Mouse (Mus musculus) neural tube, embryonic 12.5 days (tissue): ENCODE data around the gene Neu1. TPM values are rescaled to one million over a fixed set of nuclear protein-coding genes. Genes with fewer than 3 reads are reported as not detected.

Source experiments
- ATAC-seq: fragments of 200-750 bp; cut with Nextera tagmentation; 2 replicates; pipeline ENCODE4 v1.8.0; 2017; ENCODE audit warnings: low read depth, mild to moderate bottlenecking, moderate TSS enrichment, moderate library complexity; ENCODE audit not compliant: low FRiP score
- H3K27ac ChIP-seq: fragments of 300-500 bp; sonication (generic); 2 replicates; pipeline ENCODE4 v1.5.1; 2016
- H3K27me3 ChIP-seq: fragments of 300-500 bp; sonication (generic); replicated peaks from 2 replicates; pipeline ENCODE4 v1.6.1; 2016; ENCODE audit warnings: mild to moderate bottlenecking
- H3K36me3 ChIP-seq: fragments of 300-500 bp; sonication (generic); 2 replicates; pipeline ENCODE4 v1.6.1; 2016; ENCODE audit warnings: mild to moderate bottlenecking
- H3K4me1 ChIP-seq: fragments of 300-500 bp; sonication (generic); 2 replicates; pipeline ENCODE4 v1.6.1; 2016
- H3K4me2 ChIP-seq: fragments of 300-500 bp; sonication (generic); replicated peaks from 2 replicates; pipeline ENCODE4 v1.6.1; 2016; ENCODE audit warnings: mild to moderate bottlenecking
- H3K4me3 ChIP-seq: fragments of 300-500 bp; sonication (generic); 2 replicates; pipeline ENCODE4 v1.5.1; 2016
- H3K9ac ChIP-seq: fragments of 300-500 bp; sonication (generic); 2 replicates; pipeline ENCODE4 v1.6.1; 2016; ENCODE audit warnings: mild to moderate bottlenecking
- H3K9me3 ChIP-seq: fragments of 300-500 bp; sonication (generic); 2 replicates; pipeline ENCODE4 v1.6.1; 2016; ENCODE audit warnings: mild to moderate bottlenecking
- WGBS: fragments of 180-500 bp; shearing (Covaris S2); methylation state at CpG from one replicate; pipeline ENCODE4 v1.1.7; 2016; 5-methylcytosine and 5-hydroxymethylcytosine counted together
- polyA plus RNA-seq: library from polyadenylated mRNA; unstranded; fragments of >200 nt; fragmentation: Nextera tagmentation; extraction: Ambion mirVana; gene quantifications from 2 replicates; pipeline ENCODE4 v1.2.1, GENCODE M21; 2016

Gene Neu1
- polyA plus RNA-seq, 1 experiment from 2014 or later, result 24.4 TPM

DNA sequence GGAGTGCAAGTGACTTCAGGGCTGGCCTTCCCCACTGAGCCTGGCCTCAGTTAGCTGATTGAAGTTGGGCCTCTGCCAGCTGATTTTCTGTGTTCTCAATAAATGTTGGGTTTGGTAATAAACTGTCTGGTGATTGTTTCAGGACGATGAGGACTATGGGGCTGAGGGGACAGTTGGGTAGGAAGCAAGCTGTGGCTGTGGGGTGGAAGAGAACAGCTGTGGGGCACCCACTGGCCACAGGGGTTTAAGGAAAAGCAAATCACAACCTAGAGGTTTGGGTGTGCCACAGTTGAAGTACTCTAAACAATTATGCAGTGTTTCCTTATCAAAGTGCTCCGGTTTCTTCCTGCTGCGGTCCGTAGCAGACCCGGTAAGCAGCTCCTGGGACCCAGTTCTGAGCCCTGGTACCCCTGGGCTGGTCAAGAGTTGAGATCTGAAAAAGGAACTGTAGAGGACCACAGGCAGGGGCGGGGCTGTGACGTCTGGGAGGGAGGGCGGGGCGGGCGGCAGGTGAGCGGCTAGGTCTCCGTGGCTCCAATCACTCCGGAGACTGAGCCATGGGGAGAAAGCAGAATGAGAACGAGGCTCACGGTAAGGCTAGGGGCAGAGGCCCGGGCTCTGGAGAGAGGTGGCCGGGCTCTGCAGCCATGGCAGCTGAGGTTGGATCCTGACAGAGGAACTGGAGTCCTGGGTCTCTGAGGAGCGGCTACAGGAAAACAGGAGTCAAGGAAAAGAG lies 17.0 kb upstream of the Neu1 start, which contains the start of gene Slc44a4:
Gene Slc44a4, plus strand, starts transcription at position 537 of the 736 bp plus-strand sequence.
- H3K4me1 ChIP-seq, result no peaks in the 10 kb centered on the region
- peaks cover 50% of the 10 kb centered on the region for H3K36me3 ChIP-seq
- H3K9ac ChIP-seq, result no peak within 1 kb of the TSS
- no peak within 1 kb of the TSS for H3K4me3 ChIP-seq
- H3K4me2 ChIP-seq, result no peak within 1 kb of the TSS
- ATAC-seq, result no peak
- 34% methylated on average over 18 of the region's 18 CpGs for WGBS
- no peak within 1 kb of the TSS for H3K27ac ChIP-seq
- H3K9me3 ChIP-seq, result no peaks in the 10 kb centered on the region
- H3K27me3 ChIP-seq, result no peaks in the 10 kb centered on the region

DNA sequence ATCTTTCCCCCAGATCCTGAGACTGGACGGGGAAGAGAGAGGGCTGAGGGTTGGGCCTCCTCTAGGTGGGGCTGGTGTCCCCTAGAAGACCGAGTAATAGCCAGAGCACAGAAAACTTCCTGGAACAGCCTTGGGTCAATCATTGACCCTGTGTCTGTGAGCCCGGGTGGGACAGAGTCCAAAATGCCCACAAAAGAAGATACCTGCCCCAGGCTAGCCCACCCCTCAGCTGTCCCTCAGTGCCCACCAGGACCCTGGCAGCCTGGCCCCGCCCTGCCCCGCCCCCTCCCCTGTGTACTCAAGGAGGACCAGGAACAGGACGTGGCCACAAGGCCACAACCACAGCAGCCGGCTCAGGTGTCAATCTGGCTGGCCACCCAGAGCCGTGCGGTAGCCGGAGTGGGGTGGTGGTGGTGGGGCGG lies 15.6 kb upstream of the Neu1 start:
- Histone ChIP-seq H3K4me3 (no peak overlapping the region), H3K9me3 (no peaks in the 10 kb centered on the region), H3K27ac (no peak overlapping the region), H3K9ac (no peak overlapping the region), H3K27me3 (no peaks in the 10 kb centered on the region), H3K4me1 (no peaks in the 10 kb centered on the region), H3K4me2 (no peak overlapping the region; the same call in 1 of the 2 replicates), H3K36me3 (peaks cover 36% of the 10 kb centered on the region)
- 27% methylated on average over 11 of the region's 11 CpGs for WGBS
- ATAC-seq, result no peak

GRCm38 (mm10) chr17:34916316-34916715 lies 14.7 kb upstream of the Neu1 start:
- no peaks in the 10 kb centered on the region for H3K4me1 ChIP-seq
- H3K36me3 ChIP-seq, result peaks cover 27% of the 10 kb centered on the region
- 90% methylated on average over 5 of the region's 5 CpGs for WGBS
- H3K27ac ChIP-seq, result no peak overlapping the region
- ATAC-seq, result no peak
- H3K27me3 ChIP-seq, result no peaks in the 10 kb centered on the region
- no peak overlapping the region for H3K9ac ChIP-seq
- H3K4me3 ChIP-seq, result no peak overlapping the region
- H3K9me3 ChIP-seq, result no peaks in the 10 kb centered on the region
- no peak overlapping the region for H3K4me2 ChIP-seq

DNA sequence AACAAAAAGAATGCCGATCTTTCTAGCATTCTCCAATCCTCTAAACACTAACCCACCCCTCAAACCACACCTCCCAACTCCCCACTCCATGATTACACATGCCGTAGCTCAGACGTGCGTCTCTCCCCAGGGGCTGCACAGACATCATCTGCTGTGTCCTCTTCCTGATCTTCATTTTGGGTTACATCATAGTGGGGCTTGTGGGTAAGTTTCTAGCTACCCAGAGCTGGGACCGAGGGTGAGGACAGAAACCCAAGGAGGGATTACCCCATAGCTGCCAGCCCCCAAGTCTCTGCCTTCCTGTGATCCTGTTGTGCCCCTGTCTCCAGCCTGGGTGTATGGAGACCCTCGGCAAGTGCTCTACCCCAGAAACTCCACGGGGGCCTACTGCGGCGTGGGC lies 13.9 kb upstream of the Neu1 start:
- Histone ChIP-seq H3K4me2 (no peak overlapping the region), H3K9me3 (no peaks in the 10 kb centered on the region), H3K4me3 (no peak overlapping the region), H3K36me3 (peaks cover 19% of the 10 kb centered on the region), H3K27ac (no peak overlapping the region), H3K4me1 (no peaks in the 10 kb centered on the region), H3K9ac (no peak overlapping the region), H3K27me3 (no peaks in the 10 kb centered on the region)
- ATAC-seq, result no peak
- 86% methylated on average over 9 of the region's 9 CpGs for WGBS

- no peak overlapping the region for H3K9ac ChIP-seq
- no peaks in the 10 kb centered on the region for H3K9me3 ChIP-seq
- H3K4me1 ChIP-seq, result no peaks in the 10 kb centered on the region
- no peak overlapping the region for H3K4me2 ChIP-seq
- H3K36me3 ChIP-seq, result no peaks in the 10 kb centered on the region
- no peak overlapping the region for H3K27ac ChIP-seq
- no peak for ATAC-seq
- H3K4me3 ChIP-seq, result no peak overlapping the region
- WGBS, result 58% methylated on average over 6 of the region's 6 CpGs
- H3K27me3 ChIP-seq, result no peaks in the 10 kb centered on the region
These were observed 8.1 kb upstream of the Neu1 start for GRCm38 (mm10) chr17:34922939-34923338.

GRCm38 (mm10) chr17:34924258-34924657 lies 6.8 kb upstream of the Neu1 start:
- Histone ChIP-seq H3K4me1 (no peaks in the 10 kb centered on the region), H3K27me3 (no peaks in the 10 kb centered on the region), H3K4me3 (no peak overlapping the region), H3K9ac (no peak overlapping the region), H3K4me2 (no peak overlapping the region), H3K27ac (no peak overlapping the region), H3K36me3 (no peaks in the 10 kb centered on the region), H3K9me3 (no peaks in the 10 kb centered on the region)
- whole genome bisulfite sequencing, result 69% methylated on average over 5 of the region's 5 CpGs
- no peak for ATAC-seq

DNA sequence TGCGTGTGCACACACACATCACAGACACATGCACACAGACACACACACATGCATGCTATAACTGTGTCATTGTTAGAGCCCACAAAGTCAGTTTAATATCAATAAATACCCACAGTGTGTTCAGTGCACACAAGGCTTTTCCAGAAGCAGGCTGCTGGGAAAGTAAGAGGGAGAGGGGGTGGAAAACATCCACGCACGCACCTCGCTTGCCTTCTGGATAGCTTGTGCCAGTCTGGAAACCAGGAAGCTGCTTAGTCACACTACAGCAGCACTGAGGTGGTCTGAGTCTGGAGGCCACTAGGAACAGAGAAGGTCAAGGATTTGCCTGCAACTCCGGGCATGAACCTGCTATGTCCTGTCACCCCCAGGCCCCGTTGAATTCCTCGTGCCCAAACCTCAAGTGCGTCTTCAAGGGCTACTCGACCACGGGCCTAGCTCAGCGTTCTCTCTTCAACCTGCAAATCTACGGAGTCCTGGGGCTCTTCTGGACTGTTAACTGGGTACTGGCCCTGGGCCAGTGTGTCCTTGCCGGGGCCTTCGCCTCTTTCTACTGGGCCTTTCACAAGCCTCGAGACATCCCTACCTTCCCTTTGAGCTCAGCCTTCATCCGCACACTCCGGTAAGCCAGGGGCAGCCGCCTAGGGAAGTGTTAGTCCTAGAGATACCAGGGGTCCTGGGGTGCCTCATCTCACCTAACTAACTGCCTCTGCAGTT lies 3.6 kb upstream of the Neu1 start:
- ATAC-seq, result no peak
- Histone ChIP-seq H3K4me1 (peaks cover 11% of the 10 kb centered on the region; the same call in 1 of the 2 replicates), H3K9ac (no peak overlapping the region), H3K27me3 (no peaks in the 10 kb centered on the region), H3K27ac (no peak overlapping the region), H3K4me2 (no peak overlapping the region), H3K36me3 (no peaks in the 10 kb centered on the region), H3K9me3 (no peaks in the 10 kb centered on the region), H3K4me3 (no peak overlapping the region)
- 89% methylated on average over 18 of the region's 18 CpGs for WGBS

DNA sequence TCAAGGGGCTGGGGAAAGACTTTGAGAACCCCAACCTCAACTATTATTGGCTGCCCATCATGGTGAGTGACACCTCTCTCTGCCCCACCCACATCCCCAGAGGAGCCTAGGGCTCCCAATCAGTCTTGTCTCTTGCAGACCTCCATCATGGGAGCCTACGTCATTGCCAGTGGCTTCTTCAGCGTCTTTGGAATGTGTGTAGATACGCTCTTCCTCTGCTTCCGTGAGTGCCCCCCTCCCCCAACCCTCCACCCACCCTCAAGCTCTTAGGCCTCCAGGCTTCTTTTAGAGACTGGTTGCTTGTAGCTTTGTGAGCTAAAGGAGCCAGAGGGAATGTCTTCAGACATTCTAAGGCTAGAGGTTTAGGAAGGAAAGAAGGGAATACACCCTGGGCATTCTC lies 2.2 kb upstream of the Neu1 start:
- Histone ChIP-seq H3K27me3 (no peaks in the 10 kb centered on the region), H3K9ac (no peak overlapping the region), H3K9me3 (no peaks in the 10 kb centered on the region), H3K4me2 (no peak overlapping the region), H3K36me3 (0 out of 2 replicates have a peak, but pooled peaks cover 2% of the 10 kb centered on the region), H3K4me3 (no peak overlapping the region), H3K27ac (no peak overlapping the region), H3K4me1 (peaks cover 11% of the 10 kb centered on the region; the same call in 1 of the 2 replicates)
- 65% methylated on average over 4 of the region's 4 CpGs for WGBS
- no peak for ATAC-seq

GRCm38 (mm10) chr17:34931735-34932098 lies 664 bp downstream of the Neu1 start:
- H3K27ac ChIP-seq, result no peak overlapping the region
- no peaks in the 10 kb centered on the region for H3K27me3 ChIP-seq
- peak overlapping the region; percentile 96 for H3K4me2 ChIP-seq
- peak; percentile 31 for ATAC-seq
- peak overlapping the region; percentile 68 for H3K4me3 ChIP-seq
- WGBS, result 11% methylated on average over 14 of the region's 14 CpGs
- peaks cover 11% of the 10 kb centered on the region; the same call in 1 of the 2 replicates for H3K4me1 ChIP-seq
- peaks cover 18% of the 10 kb centered on the region for H3K36me3 ChIP-seq
- H3K9me3 ChIP-seq, result no peaks in the 10 kb centered on the region
- H3K9ac ChIP-seq, result peak overlapping the region; percentile 80

DNA sequence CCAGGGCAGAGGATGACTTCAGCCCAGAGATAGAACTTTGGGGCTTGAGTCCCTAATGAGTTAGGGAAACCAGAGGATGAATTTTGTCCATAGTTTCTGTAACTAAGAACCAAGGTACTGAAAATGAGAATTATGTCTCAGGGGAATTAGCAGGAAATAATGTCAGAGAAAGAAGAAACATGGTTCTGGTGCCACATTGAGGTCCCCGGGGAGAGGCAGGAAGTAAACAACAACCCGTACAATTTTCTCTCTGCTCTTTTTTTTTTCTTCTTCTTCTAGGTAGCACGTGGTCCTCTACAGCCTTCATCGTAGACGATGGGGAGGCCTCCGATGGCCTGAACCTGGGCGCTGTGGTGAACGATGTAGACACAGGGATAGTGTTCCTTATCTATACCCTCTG lies 1.2 kb downstream of the Neu1 start:
- peaks cover 18% of the 10 kb centered on the region for H3K36me3 ChIP-seq
- no peaks in the 10 kb centered on the region for H3K9me3 ChIP-seq
- no peak overlapping the region for H3K27ac ChIP-seq
- 93% methylated on average over 8 of the region's 8 CpGs for WGBS
- H3K4me2 ChIP-seq, result peak overlapping the region; percentile 96
- no peak for ATAC-seq
- H3K27me3 ChIP-seq, result no peaks in the 10 kb centered on the region
- H3K9ac ChIP-seq, result peak overlapping the region; percentile 80; the same call in 1 of the 2 replicates
- no peak overlapping the region for H3K4me3 ChIP-seq
- H3K4me1 ChIP-seq, result peaks cover 11% of the 10 kb centered on the region; the same call in 1 of the 2 replicates

DNA sequence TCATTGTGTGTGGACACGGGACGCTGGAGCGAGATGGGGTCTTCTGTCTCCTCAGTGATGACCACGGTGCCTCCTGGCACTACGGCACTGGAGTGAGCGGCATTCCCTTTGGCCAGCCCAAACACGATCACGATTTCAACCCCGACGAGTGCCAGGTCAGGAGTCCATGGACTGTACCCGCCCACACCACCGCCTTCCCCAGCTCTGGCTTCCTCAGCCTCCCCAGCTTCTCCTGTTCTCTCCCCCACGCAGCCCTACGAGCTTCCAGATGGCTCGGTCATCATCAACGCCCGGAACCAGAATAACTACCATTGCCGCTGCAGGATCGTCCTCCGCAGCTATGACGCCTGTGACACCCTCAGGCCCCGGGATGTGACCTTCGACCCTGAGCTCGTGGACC lies 3.0 kb downstream of the Neu1 start:
- Histone ChIP-seq H3K36me3 (peaks cover 18% of the 10 kb centered on the region), H3K4me1 (peaks cover 11% of the 10 kb centered on the region; the same call in 1 of the 2 replicates), H3K4me2 (0 out of 2 replicates have a peak overlapping the region, but pooled peaks have one; percentile 0), H3K9me3 (no peaks in the 10 kb centered on the region), H3K27ac (no peak overlapping the region), H3K4me3 (no peak overlapping the region), H3K27me3 (no peaks in the 10 kb centered on the region), H3K9ac (no peak overlapping the region)
- no peak for ATAC-seq
- WGBS, result 76% methylated on average over 24 of the region's 24 CpGs

DNA sequence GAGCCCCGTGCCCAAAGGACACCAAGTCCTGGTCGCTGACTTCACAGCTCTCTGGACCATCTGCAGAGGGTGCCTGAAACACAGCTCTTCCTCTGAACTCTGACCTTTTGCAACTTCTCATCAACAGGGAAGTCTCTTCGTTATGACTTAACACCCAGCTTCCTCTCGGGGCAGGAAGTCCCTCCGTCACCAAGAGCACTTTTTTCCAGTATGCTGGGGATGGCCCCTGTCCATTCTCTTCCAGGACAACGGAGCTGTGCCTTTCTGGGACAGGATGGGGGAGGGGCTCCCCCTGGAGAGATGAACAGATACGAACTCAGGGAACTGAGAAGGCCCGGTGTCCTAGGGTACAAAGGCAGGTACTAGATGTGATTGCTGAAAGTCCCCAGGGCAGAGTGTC lies 3.8 kb downstream of the Neu1 start:
- Histone ChIP-seq H3K27ac (no peak overlapping the region), H3K36me3 (peaks cover 18% of the 10 kb centered on the region), H3K9me3 (no peaks in the 10 kb centered on the region), H3K4me3 (no peak overlapping the region), H3K4me1 (peaks cover 11% of the 10 kb centered on the region; the same call in 1 of the 2 replicates), H3K27me3 (no peaks in the 10 kb centered on the region), H3K9ac (no peak overlapping the region), H3K4me2 (no peak overlapping the region)
- WGBS, result 55% methylated on average over 8 of the region's 8 CpGs
- ATAC-seq, result no peak
